20 mouse cellular contexts compared by ENCODE assay signal in the genomic region with DNA sequence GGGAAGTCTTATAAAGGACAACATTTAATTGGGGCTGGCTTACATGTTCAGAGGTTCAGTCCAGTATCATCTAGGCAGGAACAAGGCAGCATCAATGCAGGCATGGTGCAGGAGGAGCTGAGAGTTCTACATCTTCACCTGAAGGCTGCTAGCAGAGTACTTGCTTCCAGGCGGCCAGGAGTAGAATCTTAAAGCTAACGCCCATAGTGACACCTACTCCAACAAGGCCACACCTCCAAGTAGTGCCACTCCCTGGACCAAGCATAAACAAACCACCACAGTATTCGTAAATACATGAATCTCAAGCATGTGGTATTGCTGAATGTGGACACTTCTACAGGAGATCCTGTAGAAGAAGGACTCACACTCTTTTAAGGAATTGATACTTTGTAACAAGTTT. TPM values are rescaled to one million over a fixed set of nuclear protein-coding genes. Genes with fewer than 3 reads are reported as not detected.
A peak's percentile ranks its signal among the peaks of the same experiment; 100 is the strongest.
DNase-seq lines count a peak whose midpoint lies in the region; TF ChIP-seq lines count a peak whose summit lies in the region.
"Had no signal": no experiment of that assay in that cellular context is flagged by ENCODE, and none has a peak within 500 bp of the region (broad histone marks: within the 10 kb centered on the region; RNA-seq: fewer than 3 reads in every experiment).

No protein-coding gene starts in this region.

- no peak overlapping the region for H3K4me3 ChIP-seq in thymus, adult 2 months (ENCODE audit: control insufficient read depth, insufficient read depth, low read length)

- H3K27me3 ChIP-seq in thymus, adult 2 months (ENCODE audit: control insufficient read depth, insufficient read depth, low read length): no peaks in the 10 kb centered on the region
- H3K27me3 ChIP-seq: CH12.LX, Patski had no signal

- peak; percentile 40 for DNase-seq in heart, adult 11 months
- no peak for DNase-seq in heart, adult 18-20 months
- DNase-seq in ES-CJ7 (ENCODE audit: low read depth, low spot score): peak; percentile 51
- peak; percentile 52 for DNase-seq in R1 (ENCODE audit: low read depth, low spot score)
- DNase-seq in thymus, adult 2 months: no peak
- DNase-seq in thymus, postnatal 10 days (ENCODE audit: low spot score in 2 of 2): no peak
- DNase-seq: adrenal gland, adult 2 months; adrenal gland, adult 8-10 months; adrenal gland, postnatal 10 days; adrenal gland, postnatal 14 days; adrenal gland, postnatal 25 days; adrenal gland, postnatal 36 days; B cell, adult 2 months; cerebellum, adult 11 months; cerebellum, adult 11-12 months; cerebellum, adult 18-20 months; cerebellum, adult 2 months; cerebellum, adult 8-10 months had no signal

- TF ChIP-seq CTCF in thymus, adult 2 months (IDR thresholded peaks at IDR 0.05; ENCODE audit: borderline replicate concordance, control insufficient read depth, extremely low read depth, insufficient read depth, low read length, poor library complexity): no peak

- no peak overlapping the region for H3K27ac ChIP-seq in thymus, adult 2 months (ENCODE audit: control insufficient read depth, insufficient read depth, low read length)

- H3K36me3 ChIP-seq in thymus, adult 2 months (ENCODE audit: control insufficient read depth, insufficient read depth, low read length): no peaks in the 10 kb centered on the region

- H3K4me1 ChIP-seq in thymus, adult 2 months (replicated peaks; ENCODE audit: control insufficient read depth, insufficient read depth, low read length): 0 out of 2 replicates have a peak, but pooled peaks cover 5% of the 10 kb centered on the region

- WGBS in thymus, adult 2 months: over 99% methylated on average over 3 of the region's 3 CpGs

- no peak for TF ChIP-seq POLR2A in thymus, adult 2 months (IDR thresholded peaks at IDR 0.05; ENCODE audit: control insufficient read depth, extremely low read depth, insufficient read depth, low read length, poor library complexity)

RNA-seq across cellular contexts. Expression of a gene that starts 18.0 kb away (rescaled TPM):
- 10 to 100 TPM in 1 of 2 experiments, 1 to 10 TPM in 1; 9.0 to 10.9 TPM for total RNA-seq in heart, adult 18-20 months (2021)
- polyA plus RNA-seq in thymus, adult 2 months (2012; rRNA removed): 6.2 TPM in 2 replicates

Comparison
In these comparisons a context has a peak if more than half of its experiments do, and no peak if none do; other contexts are left out.
1. DNase-seq: peak in heart, adult 11 months (single experiment), ES-CJ7 (single experiment) and R1 (single experiment); none in heart, adult 18-20 months (0 of 2), thymus, adult 2 months (single experiment) and thymus, postnatal 10 days (0 of 2).